Mouse (Mus musculus) cortical plate, adult 2 months (tissue): ENCODE data around the gene Slpi.

Experiments used
- CTCF ChIP-seq: fragments of 200-500 bp; IDR thresholded peaks from 2 replicates; pipeline ENCODE4 v1.5.1; 2011; ENCODE audit warnings: mild to moderate bottlenecking, control low read depth, low read length; ENCODE audit not compliant: insufficient read depth; ENCODE audit errors: extremely low read depth
- POLR2A ChIP-seq: fragments of 200-500 bp; IDR thresholded peaks from 2 replicates; pipeline ENCODE4 v1.6.1; 2011; ENCODE audit warnings: mild to moderate bottlenecking, low read length, control low read depth; ENCODE audit not compliant: insufficient read depth; ENCODE audit errors: extremely low read depth

DNA sequence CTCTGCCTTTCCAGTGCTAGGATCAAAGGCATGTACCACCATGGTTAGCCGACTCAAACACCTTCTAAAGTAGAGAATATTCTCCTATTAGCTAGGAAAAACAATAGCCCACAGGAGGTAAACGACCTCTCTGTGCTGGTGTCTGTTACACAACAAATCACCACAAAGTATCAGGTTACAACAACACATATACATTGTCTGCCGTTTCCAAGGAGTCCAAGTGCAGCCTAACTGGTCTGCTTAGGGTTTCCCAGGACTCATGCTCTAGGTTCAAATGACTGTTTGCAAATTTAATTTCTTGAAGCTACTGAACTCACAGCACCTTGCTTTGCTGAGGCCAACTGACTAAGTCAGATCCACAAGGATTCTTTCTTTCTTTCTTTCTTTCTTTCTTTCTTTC lies 30.6 kb upstream of the Slpi start:
- TF ChIP-seq POLR2A (no peak), CTCF (no peak)
